Mouse (Mus musculus) liver, embryonic 14.5 days (tissue): Measurements from ENCODE around the gene Mybphl.

Experiments
- CTCF ChIP-seq: IDR thresholded peaks from 2 replicates; pipeline ENCODE4 v1.5.1; 2016; ENCODE audit warnings: antibody characterized with exemption, low read depth, control low read depth
- EP300 ChIP-seq: IDR thresholded peaks from 2 replicates; pipeline ENCODE4 v1.6.1; 2016; ENCODE audit warnings: antibody characterized with exemption, low read depth

- TF ChIP-seq CTCF (no peak), EP300 (no peak)
Observed at GRCm38 (mm10) chr3:108328441-108328841, 36.3 kb upstream of the Mybphl start.
